19 mouse cellular contexts compared by ENCODE assay signal in the genomic region with DNA sequence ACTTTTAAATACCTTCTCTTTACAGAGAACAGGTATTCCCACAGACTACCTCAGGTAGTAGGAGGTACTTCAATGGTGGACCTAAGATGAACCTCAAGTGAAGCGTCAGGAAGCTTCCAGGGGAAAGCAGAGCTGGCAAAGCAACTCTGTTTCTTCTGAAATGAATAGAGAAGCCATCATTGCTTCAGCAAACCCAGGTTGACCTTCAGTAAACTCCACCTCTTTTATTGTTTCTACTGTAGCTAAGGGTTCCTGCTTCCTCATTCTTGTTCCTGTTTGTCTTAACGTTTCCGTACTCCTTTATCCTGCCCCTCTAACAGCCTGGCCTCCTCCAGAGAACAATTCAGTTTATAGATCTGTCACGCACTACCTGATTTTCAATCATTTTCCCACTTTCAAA.
DNase-seq lines count a peak whose midpoint lies in the region; ATAC-seq and TF ChIP-seq lines count a peak whose summit lies in the region.
"Had no signal": no experiment of that assay in that cellular context is flagged by ENCODE, and none has a peak within 500 bp of the region (broad histone marks: within the 10 kb centered on the region; RNA-seq: fewer than 3 reads in every experiment).

No protein-coding gene starts in this region.

- H3K36me3 ChIP-seq in lung, embryonic 14.5 days (ENCODE audit: insufficient read depth) = no peaks in the 10 kb centered on the region
- no peaks in the 10 kb centered on the region for H3K36me3 ChIP-seq in kidney, embryonic 15.5 days
- H3K36me3 ChIP-seq: hindbrain, embryonic 15.5 days; midbrain, embryonic 15.5 days had no signal

- no peak overlapping the region for H3K4me3 ChIP-seq in lung, embryonic 14.5 days (ENCODE audit: low read depth, low read length)
- H3K4me3 ChIP-seq in lung, adult 2 months (replicated peaks; ENCODE audit: extremely low read depth, low read depth, low read length) = no peak overlapping the region
- no peak overlapping the region for H3K4me3 ChIP-seq in kidney, embryonic 15.5 days (replicated peaks)
- H3K4me3 ChIP-seq: hindbrain, embryonic 15.5 days; midbrain, embryonic 15.5 days had no signal

- TF ChIP-seq POLR2A in lung, adult 2 months (IDR thresholded peaks at IDR 0.05; ENCODE audit: borderline replicate concordance, extremely low read depth, low read depth, low read length) = no peak

- no peak overlapping the region for H3K9ac ChIP-seq in lung, embryonic 14.5 days
- no peak overlapping the region for H3K9ac ChIP-seq in kidney, embryonic 15.5 days
- H3K9ac ChIP-seq: hindbrain, embryonic 15.5 days; midbrain, embryonic 15.5 days had no signal

- no peak for TF ChIP-seq CTCF in lung, embryonic 14.5 days (IDR thresholded peaks at IDR 0.05; ENCODE audit: low read depth)
- TF ChIP-seq CTCF in lung, adult 2 months (IDR thresholded peaks at IDR 0.05; ENCODE audit: insufficient read depth, low read length) = no peak

- no peaks in the 10 kb centered on the region for H3K27me3 ChIP-seq in lung, embryonic 14.5 days (ENCODE audit: insufficient read depth, low read length)
- H3K27me3 ChIP-seq in kidney, embryonic 15.5 days = no peaks in the 10 kb centered on the region
- H3K27me3 ChIP-seq: hindbrain, embryonic 15.5 days; midbrain, embryonic 15.5 days had no signal

- H3K4me2 ChIP-seq in lung, embryonic 14.5 days = no peak overlapping the region
- H3K4me2 ChIP-seq in kidney, embryonic 15.5 days = no peak overlapping the region
- H3K4me2 ChIP-seq: heart, embryonic 11.5 days; hindbrain, embryonic 15.5 days; midbrain, embryonic 15.5 days had no signal

- ATAC-seq in lung, embryonic 14.5 days (ENCODE audit: insufficient read depth) = peak; percentile 36; the same call in 1 of the 2 replicates
- ATAC-seq in common myeloid progenitor, adult 5-6 weeks (replicated peaks; ENCODE audit: low read depth, poor library complexity, severe bottlenecking) = peak; percentile 46
- ATAC-seq in kidney, embryonic 15.5 days (replicated peaks; ENCODE audit: low FRiP score) = no peak
- ATAC-seq: intestine, postnatal 0 days; midbrain, embryonic 15.5 days had no signal

- H3K27ac ChIP-seq in lung, embryonic 14.5 days (ENCODE audit: low read depth) = no peak overlapping the region
- no peak overlapping the region for H3K27ac ChIP-seq in kidney, embryonic 15.5 days
- H3K27ac ChIP-seq: hindbrain, embryonic 15.5 days; midbrain, embryonic 15.5 days had no signal

- no peaks in the 10 kb centered on the region for H3K4me1 ChIP-seq in lung, embryonic 14.5 days (ENCODE audit: insufficient read depth)
- peaks cover 12% of the 10 kb centered on the region for H3K4me1 ChIP-seq in lung, adult 2 months (ENCODE audit: control insufficient read depth, insufficient read depth, low read length)
- no peaks in the 10 kb centered on the region for H3K4me1 ChIP-seq in kidney, embryonic 15.5 days

- WGBS in lung, embryonic 14.5 days = 66% methylated on average over 4 of the region's 4 CpGs
- 38% methylated on average over 4 of the region's 4 CpGs for WGBS in lung, adult 2 months
- WGBS in kidney, embryonic 15.5 days = 72% methylated on average over 4 of the region's 4 CpGs

- DNase-seq in lung, embryonic 14.5 days = peak; percentile 42
- DNase-seq in lung, adult 2 months = no peak
- peak; percentile 51 for DNase-seq in lung, postnatal 36 days
- no peak for DNase-seq in gastrocnemius, postnatal 25 days
- no peak for DNase-seq in gastrocnemius, postnatal 10 days
- DNase-seq: adrenal gland, postnatal 36 days; cerebellum, postnatal 10 days; embryo, embryonic 11 days; gastrocnemius, postnatal 36 days; kidney, postnatal 36 days; layer of hippocampus, adult 9-11 months; right cerebral cortex, postnatal 14 days; thymus, postnatal 4 days had no signal

- H3K9me3 ChIP-seq in lung, embryonic 14.5 days (ENCODE audit: low read depth, low read length) = no peaks in the 10 kb centered on the region
- no peaks in the 10 kb centered on the region for H3K9me3 ChIP-seq in kidney, embryonic 15.5 days (replicated peaks)
- H3K9me3 ChIP-seq: hindbrain, embryonic 15.5 days; midbrain, embryonic 15.5 days had no signal

Comparison
In these comparisons a context has a peak if more than half of its experiments do, and no peak if none do; other contexts are left out.
1. DNase-seq: peak in lung, embryonic 14.5 days (single experiment) and lung, postnatal 36 days (single experiment); none in lung, adult 2 months (single experiment), gastrocnemius, postnatal 25 days (single experiment) and gastrocnemius, postnatal 10 days (single experiment).